8 mouse cellular contexts compared by ENCODE assay signal in the genomic region with DNA sequence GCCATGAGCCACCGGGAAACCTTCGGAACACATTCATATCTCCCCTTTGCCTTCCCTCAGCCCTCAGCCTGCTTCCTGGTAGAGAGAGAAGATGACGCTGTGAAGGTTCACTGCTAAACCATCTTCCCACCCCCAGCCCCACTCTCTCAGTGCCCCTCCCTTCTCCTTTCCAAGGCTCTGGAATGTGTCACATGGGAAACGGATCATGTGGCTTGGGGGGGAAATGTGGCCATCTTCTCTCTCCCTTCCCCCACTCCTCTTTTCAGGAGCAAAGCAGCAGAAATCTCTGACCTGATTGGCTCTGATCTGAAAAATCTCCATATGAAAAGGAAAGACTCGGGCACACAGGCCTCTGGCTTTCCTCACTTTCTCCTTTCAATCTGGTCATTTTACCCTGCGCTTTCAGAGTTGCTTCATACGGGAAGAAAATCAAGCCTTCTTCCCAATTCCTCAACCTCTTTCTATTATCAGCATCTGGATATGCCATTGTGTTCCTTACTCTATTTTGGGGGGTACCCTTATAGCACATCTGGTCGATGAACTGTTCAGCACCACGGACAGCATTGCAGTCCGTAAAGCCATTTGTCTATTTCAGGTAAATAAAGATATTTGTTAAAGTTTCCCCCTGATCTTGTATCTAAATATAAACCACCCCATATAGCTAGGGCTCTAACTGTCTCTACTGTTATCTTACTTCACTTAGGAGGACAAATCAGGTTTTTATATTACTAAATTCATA. TPM values are rescaled to one million over a fixed set of nuclear protein-coding genes. Genes with fewer than 3 reads are reported as not detected.
DNase-seq lines count a peak whose midpoint lies in the region; ATAC-seq lines count a peak whose summit lies in the region.

No protein-coding gene starts in this region.

- H3K4me3 ChIP-seq in heart, embryonic 10.5 days = peak overlapping the region; percentile 51
- peak overlapping the region; percentile 24 for H3K4me3 ChIP-seq in embryonic facial prominence, embryonic 11.5 days (ENCODE audit: low read depth, low read length)
- peak overlapping the region; percentile 22 for H3K4me3 ChIP-seq in intestine, embryonic 14.5 days (ENCODE audit: low read depth, low read length)
- 0 out of 2 replicates have a peak overlapping the region, but pooled peaks have one; percentile 5 for H3K4me3 ChIP-seq in limb, embryonic 11.5 days (ENCODE audit: low read depth, low read length)

- WGBS in heart, embryonic 10.5 days = 1% methylated on average over 10 of the region's 10 CpGs
- under 1% methylated on average over 10 of the region's 10 CpGs for WGBS in embryonic facial prominence, embryonic 11.5 days
- WGBS in intestine, embryonic 14.5 days = 4% methylated on average over 10 of the region's 10 CpGs
- WGBS in limb, embryonic 11.5 days = 2% methylated on average over 10 of the region's 10 CpGs

- peak overlapping the region; percentile 49; the same call in 1 of the 2 replicates for H3K9ac ChIP-seq in embryonic facial prominence, embryonic 11.5 days (replicated peaks; ENCODE audit: low read length)
- H3K9ac ChIP-seq in intestine, embryonic 14.5 days (ENCODE audit: low read length) = no peak overlapping the region
- no peak overlapping the region for H3K9ac ChIP-seq in limb, embryonic 11.5 days (ENCODE audit: low read length)

- no peaks in the 10 kb centered on the region for H3K9me3 ChIP-seq in heart, embryonic 10.5 days
- H3K9me3 ChIP-seq in embryonic facial prominence, embryonic 11.5 days (replicated peaks; ENCODE audit: control insufficient read depth, low read length) = no peaks in the 10 kb centered on the region
- no peaks in the 10 kb centered on the region for H3K9me3 ChIP-seq in intestine, embryonic 14.5 days (ENCODE audit: control insufficient read depth, low read length)
- H3K9me3 ChIP-seq in limb, embryonic 11.5 days (ENCODE audit: control insufficient read depth, low read length) = no peaks in the 10 kb centered on the region

- H3K27me3 ChIP-seq in heart, embryonic 10.5 days (ENCODE audit: insufficient read depth, poor library complexity, severe bottlenecking) = no peaks in the 10 kb centered on the region
- no peaks in the 10 kb centered on the region for H3K27me3 ChIP-seq in embryonic facial prominence, embryonic 11.5 days (ENCODE audit: control insufficient read depth, insufficient read depth, low read length)
- no peaks in the 10 kb centered on the region for H3K27me3 ChIP-seq in intestine, embryonic 14.5 days (replicated peaks; ENCODE audit: control insufficient read depth, insufficient read depth, low read length)
- H3K27me3 ChIP-seq in limb, embryonic 11.5 days (ENCODE audit: control insufficient read depth, insufficient read depth, low read length) = no peaks in the 10 kb centered on the region

- peak; percentile 63 for ATAC-seq in embryonic facial prominence, embryonic 11.5 days (replicated peaks; ENCODE audit: insufficient number of reproducible peaks, low FRiP score, low TSS enrichment, low read depth)
- 0 out of 2 replicates have a peak, but pooled peaks have one; percentile 60 for ATAC-seq in intestine, embryonic 14.5 days (replicated peaks; ENCODE audit: low FRiP score, low TSS enrichment, low read depth)
- ATAC-seq in limb, embryonic 11.5 days (ENCODE audit: insufficient number of reproducible peaks, low FRiP score, low TSS enrichment, low read depth) = peak; percentile 35; the same call in 1 of the 2 replicates

- H3K27ac ChIP-seq in heart, embryonic 10.5 days = 0 out of 2 replicates have a peak overlapping the region, but pooled peaks have one; percentile 3
- H3K27ac ChIP-seq in embryonic facial prominence, embryonic 11.5 days (replicated peaks; ENCODE audit: low read depth, low read length) = no peak overlapping the region
- peak overlapping the region; percentile 39; the same call in 1 of the 2 replicates for H3K27ac ChIP-seq in intestine, embryonic 14.5 days (ENCODE audit: low read depth)
- H3K27ac ChIP-seq in limb, embryonic 11.5 days (replicated peaks; ENCODE audit: low read depth, low read length) = no peak overlapping the region

- no peak for DNase-seq in heart, embryonic 10.5 days (ENCODE audit: low spot score)
- DNase-seq in heart, postnatal 14 days = no peak
- peak; percentile 99 for DNase-seq in R1 (ENCODE audit: low read depth, low spot score)
- peak; percentile 88 for DNase-seq in embryonic facial prominence, embryonic 11.5 days (ENCODE audit: low spot score)
- DNase-seq in intestine, embryonic 14.5 days (ENCODE audit: low spot score) = peak; percentile 64
- peak; percentile 53 for DNase-seq in limb, embryonic 11.5 days (ENCODE audit: low spot score)
- DNase-seq in right cerebral cortex, postnatal 10 days (ENCODE audit: low spot score in 2 of 2) = peak; percentile 93 to 97
- DNase-seq in urinary bladder, postnatal 10 days (ENCODE audit: low spot score) = no peak

- intact Hi-C loops in heart, postnatal 14 days (cut with DNase I) = no loop called here

- H3K36me3 ChIP-seq in heart, embryonic 10.5 days = no peaks in the 10 kb centered on the region
- no peaks in the 10 kb centered on the region for H3K36me3 ChIP-seq in embryonic facial prominence, embryonic 11.5 days (replicated peaks; ENCODE audit: control insufficient read depth, insufficient read depth, low read depth, low read length)
- no peaks in the 10 kb centered on the region for H3K36me3 ChIP-seq in intestine, embryonic 14.5 days (ENCODE audit: control insufficient read depth, insufficient read depth, low read length)
- no peaks in the 10 kb centered on the region for H3K36me3 ChIP-seq in limb, embryonic 11.5 days (ENCODE audit: control insufficient read depth, insufficient read depth, low read length)

- peaks cover 14% of the 10 kb centered on the region for H3K4me1 ChIP-seq in heart, embryonic 10.5 days
- H3K4me1 ChIP-seq in embryonic facial prominence, embryonic 11.5 days (ENCODE audit: control insufficient read depth, insufficient read depth, low read length) = no peaks in the 10 kb centered on the region
- H3K4me1 ChIP-seq in intestine, embryonic 14.5 days (replicated peaks; ENCODE audit: control insufficient read depth, insufficient read depth, low read length) = no peaks in the 10 kb centered on the region; the same call in 1 of the 2 replicates
- 0 out of 2 replicates have a peak, but pooled peaks cover 3% of the 10 kb centered on the region for H3K4me1 ChIP-seq in limb, embryonic 11.5 days (ENCODE audit: control insufficient read depth, insufficient read depth, low read length)

- H3K4me2 ChIP-seq in embryonic facial prominence, embryonic 11.5 days (ENCODE audit: low read depth, low read length) = peak overlapping the region; percentile 35
- H3K4me2 ChIP-seq in intestine, embryonic 14.5 days (ENCODE audit: low read length) = peak overlapping the region; percentile 34
- H3K4me2 ChIP-seq in limb, embryonic 11.5 days (ENCODE audit: low read depth, severe bottlenecking) = peak overlapping the region; percentile 33

RNA-seq across cellular contexts. Expression of a gene that starts 10.5 kb away (rescaled TPM):
- 9.0 and 11.8 TPM in 2 replicates for polyA plus RNA-seq in heart, embryonic 10.5 days (2016; fragmentation: Nextera tagmentation; extraction: Ambion mirVana)
- total RNA-seq in heart, postnatal 14 days (2021) = 1 to 10 TPM; 4.4 to 4.7 TPM
- 13.2 and 19.2 TPM in 2 replicates for polyA plus RNA-seq in embryonic facial prominence, embryonic 11.5 days (2014; fragmentation: Nextera tagmentation; extraction: Ambion mirVana)
- 10.7 and 11.1 TPM in 2 replicates for polyA plus RNA-seq in intestine, embryonic 14.5 days (2014; fragmentation: Nextera tagmentation; extraction: Ambion mirVana)
- 8.9 and 9.8 TPM in 2 replicates for polyA plus RNA-seq in limb, embryonic 11.5 days (2014; fragmentation: Nextera tagmentation; extraction: Ambion mirVana)

RNA-seq across cellular contexts. Expression of a gene that starts 32.3 kb away (rescaled TPM):
- 11.0 and 12.0 TPM in 2 replicates for polyA plus RNA-seq in heart, embryonic 10.5 days (2016; fragmentation: Nextera tagmentation; extraction: Ambion mirVana)
- 10 to 100 TPM; 47.5 to 49.0 TPM for total RNA-seq in heart, postnatal 14 days (2021)
- polyA plus RNA-seq in embryonic facial prominence, embryonic 11.5 days (2014; fragmentation: Nextera tagmentation; extraction: Ambion mirVana) = 18.7 and 21.2 TPM in 2 replicates
- 15.8 and 16.0 TPM in 2 replicates for polyA plus RNA-seq in intestine, embryonic 14.5 days (2014; fragmentation: Nextera tagmentation; extraction: Ambion mirVana)
- polyA plus RNA-seq in limb, embryonic 11.5 days (2014; fragmentation: Nextera tagmentation; extraction: Ambion mirVana) = 13.7 and 16.1 TPM in 2 replicates

RNA-seq across cellular contexts. Expression of a gene that starts 57.9 kb away (rescaled TPM):
- 1.00 and 1.0 TPM in 2 replicates for polyA plus RNA-seq in heart, embryonic 10.5 days (2016; fragmentation: Nextera tagmentation; extraction: Ambion mirVana)
- total RNA-seq in heart, postnatal 14 days (2021) = 1 to 10 TPM; 6.5 to 8.6 TPM
- polyA plus RNA-seq in embryonic facial prominence, embryonic 11.5 days (2014; fragmentation: Nextera tagmentation; extraction: Ambion mirVana) = 0.96 and 1.1 TPM in 2 replicates
- 2.3 and 2.4 TPM in 2 replicates for polyA plus RNA-seq in intestine, embryonic 14.5 days (2014; fragmentation: Nextera tagmentation; extraction: Ambion mirVana)
- polyA plus RNA-seq in limb, embryonic 11.5 days (2014; fragmentation: Nextera tagmentation; extraction: Ambion mirVana) = 0.67 and 1.3 TPM in 2 replicates

Comparison
In these comparisons a context has a peak if more than half of its experiments do, and no peak if none do; other contexts are left out.
1. DNase-seq: peak in R1 (single experiment), embryonic facial prominence, embryonic 11.5 days (single experiment), intestine, embryonic 14.5 days (single experiment), limb, embryonic 11.5 days (single experiment) and right cerebral cortex, postnatal 10 days (2 of 2); none in heart, embryonic 10.5 days (single experiment), heart, postnatal 14 days (0 of 2) and urinary bladder, postnatal 10 days (single experiment).
2. H3K27ac ChIP-seq: peak in heart, embryonic 10.5 days (single experiment) and intestine, embryonic 14.5 days (single experiment); none in embryonic facial prominence, embryonic 11.5 days (single experiment) and limb, embryonic 11.5 days (single experiment).
3. Peak in every context shown above with its lines, with median percentiles within 50 percentile points of each other: H3K4me3 ChIP-seq, ATAC-seq and H3K4me2 ChIP-seq.